Mouse (Mus musculus): ENCODE data around the gene Ppp1r27. TPM values are rescaled to one million over a fixed set of nuclear protein-coding genes. Genes with fewer than 3 reads are reported as not detected.
"Not testable (repeated sequence)": the region's sequence is repeated elsewhere in the genome, so short reads cannot be mapped to it uniquely, and the experiment has no call there.

The Ppp1r27 gene
- polyA plus RNA-seq, 1 experiment, result not detected

GRCm38 (mm10) chr11:120583937-120584336 is 33.0 kb upstream of the Ppp1r27 start:
- TF ChIP-seq POLR2A (IDR thresholded peaks at IDR 0.05; ENCODE audit: low read depth, low read length) (no peak), CTCF (IDR thresholded peaks at IDR 0.05; ENCODE audit: extremely low read depth, insufficient read depth, insufficient read length, insufficient replicate concordance) (no peak)
- WGBS, result 95% methylated on average over 1 of the region's 1 CpGs
- peaks cover 14% of the 10 kb centered on the region for H3K36me3 ChIP-seq (ENCODE audit: control insufficient read depth, insufficient read depth, low read length)
- H3K27me3 ChIP-seq (ENCODE audit: control insufficient read depth, insufficient read depth, low read length), result no peaks in the 10 kb centered on the region
- DNase-seq (ENCODE audit: low read depth in 1 of 2, low spot score in 2 of 2), result no peak
- H3K4me3 ChIP-seq (ENCODE audit: extremely low read depth, insufficient read depth, insufficient read length), result no peak overlapping the region
- no peak overlapping the region for H3K27ac ChIP-seq (ENCODE audit: insufficient read depth, low read length)
- H3K4me1 ChIP-seq (ENCODE audit: control insufficient read depth, insufficient read depth, insufficient read length), result peaks cover 17% of the 10 kb centered on the region; the same call in 1 of the 2 replicates

- Histone ChIP-seq H3K4me1 (ENCODE audit: control insufficient read depth, insufficient read depth, insufficient read length) (peaks cover 17% of the 10 kb centered on the region; the same call in 1 of the 2 replicates), H3K36me3 (ENCODE audit: control insufficient read depth, insufficient read depth, low read length) (peaks cover 20% of the 10 kb centered on the region)
- H3K4me3 ChIP-seq (ENCODE audit: extremely low read depth, insufficient read depth, insufficient read length); H3K27ac ChIP-seq (ENCODE audit: insufficient read depth, low read length); H3K27me3 ChIP-seq (ENCODE audit: control insufficient read depth, insufficient read depth, low read length); DNase-seq (ENCODE audit: low read depth in 1 of 2, low spot score in 2 of 2): not testable (repeated sequence)
- WGBS, result 91% methylated on average over 2 of the region's 2 CpGs
These were observed 32.0 kb upstream of the Ppp1r27 start for GRCm38 (mm10) chr11:120582982-120583293.

- TF ChIP-seq CTCF (IDR thresholded peaks at IDR 0.05; ENCODE audit: extremely low read depth, insufficient read depth, insufficient read length, insufficient replicate concordance) (no peak), POLR2A (IDR thresholded peaks at IDR 0.05; ENCODE audit: low read depth, low read length) (no peak; the same call in 1 of the 2 replicates)
- peak overlapping the region; percentile 94 for H3K27ac ChIP-seq (ENCODE audit: insufficient read depth, low read length)
- 54% methylated on average over 8 of the region's 8 CpGs for WGBS
- H3K4me3 ChIP-seq (ENCODE audit: extremely low read depth, insufficient read depth, insufficient read length), result peak overlapping the region; percentile 91
- H3K36me3 ChIP-seq (ENCODE audit: control insufficient read depth, insufficient read depth, low read length), result peaks cover 20% of the 10 kb centered on the region
- no peaks in the 10 kb centered on the region for H3K27me3 ChIP-seq (ENCODE audit: control insufficient read depth, insufficient read depth, low read length)
- peaks cover 17% of the 10 kb centered on the region; the same call in 1 of the 2 replicates for H3K4me1 ChIP-seq (ENCODE audit: control insufficient read depth, insufficient read depth, insufficient read length)
- DNase-seq (ENCODE audit: low read depth in 1 of 2, low spot score in 2 of 2), result peak; percentile 43 to 52
These were observed 31.5 kb upstream of the Ppp1r27 start for GRCm38 (mm10) chr11:120582268-120582981.

- DNase-seq (ENCODE audit: low read depth in 1 of 2, low spot score in 2 of 2), result peak; percentile 76 to 85
- Histone ChIP-seq H3K27ac (ENCODE audit: insufficient read depth, low read length) (peak within 1 kb of the TSS; percentile 94), H3K4me1 (ENCODE audit: control insufficient read depth, insufficient read depth, insufficient read length) (peaks cover 17% of the 10 kb centered on the region; the same call in 1 of the 2 replicates), H3K4me3 (ENCODE audit: extremely low read depth, insufficient read depth, insufficient read length) (peak within 1 kb of the TSS; percentile 91), H3K27me3 (ENCODE audit: control insufficient read depth, insufficient read depth, low read length) (no peaks in the 10 kb centered on the region), H3K36me3 (ENCODE audit: control insufficient read depth, insufficient read depth, low read length) (peaks cover 20% of the 10 kb centered on the region)
- peak; percentile 26; the same call in 1 of the 2 replicates for TF ChIP-seq CTCF (IDR thresholded peaks at IDR 0.05; ENCODE audit: extremely low read depth, insufficient read depth, insufficient read length, insufficient replicate concordance)
- TF ChIP-seq POLR2A (IDR thresholded peaks at IDR 0.05; ENCODE audit: low read depth, low read length), result peak; percentile 95
- WGBS, result 2% methylated on average over 74 of the region's 75 CpGs
These were observed 30.7 kb upstream of the Ppp1r27 start, which contains the start of gene Arhgdia for GRCm38 (mm10) chr11:120581490-120582267. Gene Arhgdia, minus strand, starts transcription at chr11:120581624.

- WGBS, result under 1% methylated on average over 44 of the region's 44 CpGs
- H3K4me1 ChIP-seq (ENCODE audit: control insufficient read depth, insufficient read depth, insufficient read length), result peaks cover 17% of the 10 kb centered on the region; the same call in 1 of the 2 replicates
- peaks cover 20% of the 10 kb centered on the region for H3K36me3 ChIP-seq (ENCODE audit: control insufficient read depth, insufficient read depth, low read length)
- peak overlapping the region; percentile 94 for H3K27ac ChIP-seq (ENCODE audit: insufficient read depth, low read length)
- no peaks in the 10 kb centered on the region for H3K27me3 ChIP-seq (ENCODE audit: control insufficient read depth, insufficient read depth, low read length)
- peak overlapping the region; percentile 91 for H3K4me3 ChIP-seq (ENCODE audit: extremely low read depth, insufficient read depth, insufficient read length)
- peak in 1 of 2 experiments; percentile 37 for DNase-seq (ENCODE audit: low read depth in 1 of 2, low spot score in 2 of 2)
- no peak for TF ChIP-seq CTCF (IDR thresholded peaks at IDR 0.05; ENCODE audit: extremely low read depth, insufficient read depth, insufficient read length, insufficient replicate concordance)
- no peak for TF ChIP-seq POLR2A (IDR thresholded peaks at IDR 0.05; ENCODE audit: low read depth, low read length)
These were observed 30.0 kb upstream of the Ppp1r27 start for GRCm38 (mm10) chr11:120580871-120581331.

GRCm38 (mm10) chr11:120580190-120580589 is 29.3 kb upstream of the Ppp1r27 start:
- DNase-seq (ENCODE audit: low read depth in 1 of 2, low spot score in 2 of 2), result peak in 1 of 2 experiments; percentile 34
- 40% methylated on average over 7 of the region's 7 CpGs for WGBS

More at GRCm38 (mm10) chr11:120580190-120580589, 29.3 kb upstream of the Ppp1r27 start:
- TF ChIP-seq CTCF (IDR thresholded peaks at IDR 0.05; ENCODE audit: extremely low read depth, insufficient read depth, insufficient read length, insufficient replicate concordance) (no peak), POLR2A (IDR thresholded peaks at IDR 0.05; ENCODE audit: low read depth, low read length) (no peak)
- no peaks in the 10 kb centered on the region for H3K27me3 ChIP-seq (ENCODE audit: control insufficient read depth, insufficient read depth, low read length)
- H3K4me3 ChIP-seq (ENCODE audit: extremely low read depth, insufficient read depth, insufficient read length), result peak overlapping the region; percentile 91
- H3K36me3 ChIP-seq (ENCODE audit: control insufficient read depth, insufficient read depth, low read length), result peaks cover 20% of the 10 kb centered on the region
- H3K27ac ChIP-seq (ENCODE audit: insufficient read depth, low read length), result peak overlapping the region; percentile 94
- peaks cover 17% of the 10 kb centered on the region; the same call in 1 of the 2 replicates for H3K4me1 ChIP-seq (ENCODE audit: control insufficient read depth, insufficient read depth, insufficient read length)
